Mouse (Mus musculus) limb, embryonic 13.5 days (tissue): ENCODE results near the gene Ptbp2. TPM values are rescaled to one million over a fixed set of nuclear protein-coding genes. Genes with fewer than 3 reads are reported as not detected.

Source experiments
- ATAC-seq: fragments of 200-750 bp; cut with Nextera tagmentation; 2 replicates; pipeline ENCODE4 v1.8.0; 2017; ENCODE audit warnings: low read depth, moderate number of reproducible peaks, moderate TSS enrichment; ENCODE audit not compliant: low FRiP score
- H3K27ac ChIP-seq: fragments of 300-500 bp; sonication (generic); 2 replicates; pipeline ENCODE4 v1.5.1; 2015; ENCODE audit warnings: inconsistent platforms, mild to moderate bottlenecking, moderate library complexity
- H3K27me3 ChIP-seq: fragments of 300-500 bp; sonication (generic); 2 replicates; pipeline ENCODE4 v1.6.1; 2015; ENCODE audit warnings: mild to moderate bottlenecking, inconsistent platforms
- H3K36me3 ChIP-seq: fragments of 300-500 bp; sonication (generic); 2 replicates; pipeline ENCODE4 v1.6.1; 2015; ENCODE audit warnings: inconsistent platforms, mild to moderate bottlenecking, moderate library complexity
- H3K4me1 ChIP-seq: fragments of 300-500 bp; sonication (generic); 2 replicates; pipeline ENCODE4 v1.6.1; 2015; ENCODE audit warnings: inconsistent platforms
- H3K4me2 ChIP-seq: fragments of 300-500 bp; sonication (generic); replicated peaks from 2 replicates; pipeline ENCODE4 v1.6.1; 2015; ENCODE audit warnings: inconsistent platforms, mild to moderate bottlenecking, moderate library complexity
- H3K4me3 ChIP-seq: fragments of 300-500 bp; sonication (generic); 2 replicates; pipeline ENCODE4 v1.5.1; 2015; ENCODE audit warnings: moderate library complexity, mild to moderate bottlenecking, inconsistent platforms
- H3K9ac ChIP-seq: fragments of 300-500 bp; sonication (generic); 2 replicates; pipeline ENCODE4 v1.6.1; 2015; ENCODE audit warnings: mild to moderate bottlenecking, inconsistent platforms
- H3K9me3 ChIP-seq: fragments of 300-500 bp; sonication (generic); 2 replicates; pipeline ENCODE4 v1.6.1; 2016; ENCODE audit warnings: inconsistent platforms
- WGBS: fragments of 180-500 bp; shearing (Covaris S2); methylation state at CpG from one replicate; pipeline ENCODE4 v1.1.7; 2015; 5-methylcytosine and 5-hydroxymethylcytosine counted together
- polyA plus RNA-seq: library from polyadenylated mRNA; unstranded; fragments of >200 nt; fragmentation: Nextera tagmentation; extraction: Ambion mirVana; gene quantifications from 2 replicates; pipeline ENCODE4 v1.2.1, GENCODE M21; 2015

Ptbp2 gene
- polyA plus RNA-seq, 1 experiment from 2014 or later: 95.4 TPM

DNA sequence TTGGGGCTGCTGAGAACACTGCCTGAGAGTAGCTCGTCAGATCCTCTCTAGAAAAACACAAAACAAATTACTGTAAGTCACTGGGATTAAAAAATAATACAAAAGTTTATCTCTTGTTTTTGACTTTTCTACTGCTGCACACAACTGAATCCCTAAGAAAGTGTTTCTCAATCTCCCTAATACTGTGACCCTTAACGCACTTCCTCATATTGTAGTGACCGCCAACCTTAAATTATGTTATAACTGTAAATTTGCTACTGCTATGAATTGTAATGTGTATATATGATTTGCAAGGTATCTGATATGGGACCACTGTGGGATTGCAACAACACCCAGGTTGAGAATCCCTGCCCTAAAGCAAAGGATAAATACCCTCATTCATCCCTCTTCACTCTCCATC, 22.5 kb downstream of the Ptbp2 start:
- WGBS: 92% methylated on average over 3 of the region's 3 CpGs
- no peaks in the 10 kb centered on the region for H3K9me3 ChIP-seq

DNA sequence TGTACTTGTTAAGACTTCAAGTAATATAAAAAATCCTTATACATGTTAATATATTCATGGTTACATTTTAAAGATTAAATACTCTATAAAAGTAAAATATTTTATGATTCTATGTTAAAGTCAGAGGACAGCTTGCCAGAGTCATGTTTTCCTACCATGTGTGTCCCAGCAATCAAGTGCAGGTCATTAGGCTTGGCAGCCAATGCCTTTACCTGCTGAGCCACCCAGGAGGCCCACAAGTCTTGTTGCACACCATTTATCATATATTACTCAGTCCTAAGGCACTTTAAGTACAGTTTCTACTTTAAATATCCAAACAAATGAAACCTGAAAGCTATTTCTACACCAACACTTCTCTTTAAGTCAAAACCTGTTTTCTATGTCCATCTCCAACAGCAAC, 30.5 kb downstream of the Ptbp2 start:
- Histone ChIP-seq H3K4me3 (no peak overlapping the region), H3K4me1 (no peaks in the 10 kb centered on the region; the same call in 1 of the 2 replicates), H3K9me3 (no peaks in the 10 kb centered on the region), H3K9ac (no peak overlapping the region), H3K36me3 (peaks cover 14% of the 10 kb centered on the region), H3K4me2 (no peak overlapping the region), H3K27ac (no peak overlapping the region), H3K27me3 (no peaks in the 10 kb centered on the region)
- ATAC-seq: no peak

More for the DNA sequence above, 22.5 kb downstream of the Ptbp2 start:
- Histone ChIP-seq H3K27me3 (no peaks in the 10 kb centered on the region), H3K9ac (no peak overlapping the region), H3K4me3 (no peak overlapping the region), H3K27ac (no peak overlapping the region), H3K4me1 (no peaks in the 10 kb centered on the region), H3K4me2 (no peak overlapping the region), H3K36me3 (peaks cover 24% of the 10 kb centered on the region)
- no peak for ATAC-seq

GRCm38 (mm10) chr3:119749551-119750249, 34.6 kb downstream of the Ptbp2 start:
- H3K9me3 ChIP-seq: no peaks in the 10 kb centered on the region
- H3K4me3 ChIP-seq: no peak overlapping the region
- no peaks in the 10 kb centered on the region; the same call in 1 of the 2 replicates for H3K4me1 ChIP-seq
- no peak overlapping the region for H3K9ac ChIP-seq
- H3K4me2 ChIP-seq: no peak overlapping the region
- no peak for ATAC-seq
- H3K27me3 ChIP-seq: no peaks in the 10 kb centered on the region
- H3K36me3 ChIP-seq: peaks cover 23% of the 10 kb centered on the region
- WGBS: 80% methylated on average over 3 of the region's 3 CpGs
- H3K27ac ChIP-seq: no peak overlapping the region

- WGBS: 97% methylated on average over 2 of the region's 2 CpGs
- Histone ChIP-seq H3K4me2 (no peak overlapping the region), H3K4me3 (no peak overlapping the region), H3K4me1 (no peaks in the 10 kb centered on the region; the same call in 1 of the 2 replicates), H3K9me3 (no peaks in the 10 kb centered on the region), H3K36me3 (peaks cover 26% of the 10 kb centered on the region), H3K27me3 (no peaks in the 10 kb centered on the region), H3K27ac (no peak overlapping the region), H3K9ac (no peak overlapping the region)
- ATAC-seq: no peak
Measured at GRCm38 (mm10) chr3:119749140-119749539, 35.1 kb downstream of the Ptbp2 start.

GRCm38 (mm10) chr3:119746656-119747055, 37.6 kb downstream of the Ptbp2 start:
- no peak overlapping the region for H3K9ac ChIP-seq
- whole genome bisulfite sequencing: 91% methylated on average over 2 of the region's 2 CpGs
- ATAC-seq: no peak
- H3K27me3 ChIP-seq: no peaks in the 10 kb centered on the region
- no peak overlapping the region for H3K4me3 ChIP-seq
- H3K36me3 ChIP-seq: peaks cover 29% of the 10 kb centered on the region
- no peaks in the 10 kb centered on the region for H3K4me1 ChIP-seq
- H3K4me2 ChIP-seq: no peak overlapping the region
- H3K27ac ChIP-seq: no peak overlapping the region
- no peaks in the 10 kb centered on the region for H3K9me3 ChIP-seq

- Histone ChIP-seq H3K9ac (no peak overlapping the region), H3K4me1 (no peaks in the 10 kb centered on the region), H3K9me3 (no peaks in the 10 kb centered on the region), H3K27ac (no peak overlapping the region), H3K27me3 (no peaks in the 10 kb centered on the region), H3K36me3 (peaks cover 27% of the 10 kb centered on the region), H3K4me2 (no peak overlapping the region), H3K4me3 (no peak overlapping the region)
- 68% methylated on average over 1 of the region's 1 CpGs for WGBS
- ATAC-seq: no peak
Measured at GRCm38 (mm10) chr3:119745801-119746200, 38.5 kb downstream of the Ptbp2 start.

GRCm38 (mm10) chr3:119729863-119730262, 54.4 kb downstream of the Ptbp2 start:
- WGBS: 87% methylated on average over 2 of the region's 2 CpGs
- Histone ChIP-seq H3K4me3 (no peak overlapping the region), H3K4me1 (no peaks in the 10 kb centered on the region), H3K4me2 (no peak overlapping the region), H3K9me3 (no peaks in the 10 kb centered on the region), H3K27ac (no peak overlapping the region), H3K27me3 (no peaks in the 10 kb centered on the region), H3K36me3 (peaks cover 25% of the 10 kb centered on the region), H3K9ac (no peak overlapping the region)
- ATAC-seq: no peak

GRCm38 (mm10) chr3:119712066-119712465, 72.2 kb downstream of the Ptbp2 start:
- H3K27ac ChIP-seq: no peak overlapping the region
- no peak overlapping the region for H3K4me3 ChIP-seq
- WGBS: 92% methylated on average over 5 of the region's 5 CpGs
- ATAC-seq: no peak
- H3K27me3 ChIP-seq: no peaks in the 10 kb centered on the region
- H3K36me3 ChIP-seq: peaks cover 9% of the 10 kb centered on the region
- H3K4me2 ChIP-seq: no peak overlapping the region
- no peaks in the 10 kb centered on the region for H3K4me1 ChIP-seq
- H3K9ac ChIP-seq: no peak overlapping the region
- H3K9me3 ChIP-seq: no peaks in the 10 kb centered on the region

DNA sequence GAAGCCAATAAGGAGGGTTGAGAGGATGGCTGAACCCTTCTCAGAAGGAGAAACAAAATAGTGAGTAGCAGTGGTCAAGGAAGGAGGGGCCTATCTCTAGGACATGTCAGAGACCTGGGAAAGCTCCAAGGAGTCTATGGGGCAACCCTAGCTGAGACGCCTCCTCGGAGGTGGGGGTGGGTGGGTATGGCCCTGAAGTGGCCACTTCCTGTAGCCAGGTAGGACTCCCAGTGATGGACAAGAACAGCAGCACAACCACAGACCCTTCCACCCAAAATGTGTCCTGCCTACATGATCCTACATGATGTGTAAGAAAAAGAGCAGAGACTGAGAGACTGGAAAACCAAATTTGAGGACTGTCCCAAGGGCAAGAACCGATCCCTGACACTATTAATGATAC, 72.8 kb downstream of the Ptbp2 start:
- 89% methylated on average over 3 of the region's 3 CpGs for WGBS
- Histone ChIP-seq H3K9me3 (no peaks in the 10 kb centered on the region), H3K9ac (no peak overlapping the region), H3K4me3 (no peak overlapping the region), H3K36me3 (0 out of 2 replicates have a peak, but pooled peaks cover 5% of the 10 kb centered on the region), H3K27me3 (no peaks in the 10 kb centered on the region), H3K4me2 (no peak overlapping the region), H3K27ac (no peak overlapping the region), H3K4me1 (no peaks in the 10 kb centered on the region)
- no peak for ATAC-seq

DNA sequence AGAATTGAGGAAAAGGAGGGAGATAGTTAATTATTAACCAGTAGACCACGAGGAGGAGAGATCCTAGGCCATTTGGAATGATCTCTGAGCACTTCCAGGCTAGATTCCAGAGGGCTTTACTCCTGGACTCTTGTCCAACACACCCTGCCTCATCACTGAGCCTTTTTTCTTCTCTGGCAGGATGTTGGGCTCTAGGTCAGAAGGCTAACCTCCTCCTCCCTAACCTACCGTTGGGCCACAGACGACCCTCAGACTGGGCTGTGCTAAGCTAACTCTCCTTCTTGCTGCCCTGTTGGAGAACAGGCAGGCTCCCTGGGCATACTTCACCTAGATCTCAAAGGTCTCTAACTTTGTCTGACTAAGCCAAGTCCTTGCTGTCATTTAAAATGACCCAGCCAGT, 82.8 kb downstream of the Ptbp2 start:
- Histone ChIP-seq H3K9ac (no peak overlapping the region), H3K4me3 (no peak overlapping the region), H3K4me2 (no peak overlapping the region), H3K9me3 (no peaks in the 10 kb centered on the region), H3K27ac (no peak overlapping the region), H3K4me1 (no peaks in the 10 kb centered on the region), H3K36me3 (no peaks in the 10 kb centered on the region), H3K27me3 (no peaks in the 10 kb centered on the region)
- no peak for ATAC-seq
- WGBS: 68% methylated on average over 3 of the region's 3 CpGs

DNA sequence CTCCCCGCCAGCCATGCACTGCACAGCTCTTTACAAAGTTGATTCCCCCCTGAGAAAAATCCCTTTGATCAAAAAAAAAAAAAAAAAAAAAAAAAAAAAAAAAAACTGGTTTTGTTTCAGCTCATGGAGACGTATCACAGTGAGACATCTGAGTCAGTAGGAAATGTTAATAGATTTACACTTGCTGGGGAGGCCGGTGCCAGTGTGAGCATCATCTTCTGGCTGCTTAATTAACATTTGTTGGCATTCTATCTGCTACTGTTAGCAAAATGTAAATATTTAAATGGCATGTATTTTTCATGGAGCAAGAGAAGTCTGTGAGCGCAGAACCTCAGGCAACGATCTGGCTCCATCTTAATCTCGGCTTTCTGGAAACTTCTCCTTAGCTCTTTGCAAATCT, 99.5 kb downstream of the Ptbp2 start:
- peaks cover 11% of the 10 kb centered on the region; the same call in 1 of the 2 replicates for H3K4me1 ChIP-seq
- no peaks in the 10 kb centered on the region for H3K36me3 ChIP-seq
- no peak overlapping the region for H3K4me3 ChIP-seq
- no peak overlapping the region for H3K9ac ChIP-seq
- ATAC-seq: no peak
- H3K4me2 ChIP-seq: no peak overlapping the region
- H3K27me3 ChIP-seq: no peaks in the 10 kb centered on the region
- 67% methylated on average over 6 of the region's 6 CpGs for WGBS
- no peaks in the 10 kb centered on the region for H3K9me3 ChIP-seq
- no peak overlapping the region for H3K27ac ChIP-seq
